8 mouse cellular contexts compared by ENCODE assay signal in genomic region chrX:10216410-10216949, GRCm38 (mm10). TPM values are rescaled to one million over a fixed set of nuclear protein-coding genes. Genes with fewer than 3 reads are reported as not detected.
DNase-seq lines count a peak whose midpoint lies in the region; ATAC-seq and TF ChIP-seq lines count a peak whose summit lies in the region.

Gene Rpgr (minus strand): TSS chrX:10216920.

- 15% methylated on average over 46 of the region's 47 CpGs for WGBS in lung, embryonic 15.5 days
- WGBS in olfactory bulb, adult 2 months, result 13% methylated on average over 47 of the region's 47 CpGs

- TF ChIP-seq CTCF in olfactory bulb, adult 2 months (IDR thresholded peaks at IDR 0.05; ENCODE audit: insufficient read depth, low read depth, low read length), result peak; percentile 71

- peak within 1 kb of the TSS; percentile 80 for H3K27ac ChIP-seq in lung, embryonic 15.5 days
- peak within 1 kb of the TSS; percentile 72 for H3K27ac ChIP-seq in olfactory bulb, adult 2 months (ENCODE audit: insufficient read depth, low read depth, low read length)

- peak within 1 kb of the TSS; percentile 48 for H3K9ac ChIP-seq in lung, embryonic 15.5 days

- no peaks in the 10 kb centered on the region for H3K4me1 ChIP-seq in lung, embryonic 15.5 days
- no peaks in the 10 kb centered on the region for H3K4me1 ChIP-seq in olfactory bulb, adult 2 months (ENCODE audit: control insufficient read depth, insufficient read depth, low read length)

- no peaks in the 10 kb centered on the region for H3K9me3 ChIP-seq in lung, embryonic 15.5 days

- TF ChIP-seq POLR2A in olfactory bulb, adult 2 months (IDR thresholded peaks at IDR 0.05; ENCODE audit: insufficient read depth, low read depth, low read length), result no peak; the same call in 1 of the 2 replicates

- no peaks in the 10 kb centered on the region for H3K27me3 ChIP-seq in lung, embryonic 15.5 days

- H3K4me3 ChIP-seq in lung, embryonic 15.5 days, result peak within 1 kb of the TSS; percentile 60
- H3K4me3 ChIP-seq in olfactory bulb, adult 2 months (ENCODE audit: insufficient read depth, low read depth, low read length), result peak within 1 kb of the TSS; percentile 95

- H3K4me2 ChIP-seq in lung, embryonic 15.5 days, result peak within 1 kb of the TSS; percentile 41

- H3K36me3 ChIP-seq in lung, embryonic 15.5 days, result no peaks in the 10 kb centered on the region

- peak; percentile 94 for DNase-seq in Muller cell, postnatal 12 days (ENCODE audit: inconsistent ontology term)
- DNase-seq in cerebellum, adult 9-10 months, result peak; percentile 93
- DNase-seq in forelimb bud, embryonic 11.5 days (ENCODE audit: low read depth, low spot score), result peak; percentile 92
- DNase-seq in layer of hippocampus, adult 9-10 months (ENCODE audit: low spot score), result peak; percentile 49
- DNase-seq in thymus, adult 18-20 months, result peak; percentile 82 to 86

- peak; percentile 99 for ATAC-seq in hematopoietic stem cell, adult 5-6 weeks (replicated peaks in 1 of 2; ENCODE audit: insufficient read depth in 1 of 2, low FRiP score in 2 of 2, low TSS enrichment in 1 of 2, low read depth in 1 of 2, poor library complexity in 2 of 2, severe bottlenecking in 2 of 2)
- peak; percentile 98 for ATAC-seq in lung, embryonic 15.5 days (ENCODE audit: borderline replicate concordance, extremely low read depth, low FRiP score, low TSS enrichment)

RNA-seq across cellular contexts. Expression of gene Rpgr, which starts in this region (rescaled TPM):
- 9.7 and 14.9 TPM in 2 replicates for total RNA-seq in hematopoietic stem cell, adult 5-6 weeks (2017)
- polyA plus RNA-seq in lung, embryonic 15.5 days (2015; fragmentation: Nextera tagmentation; extraction: Ambion mirVana), result 16.4 and 17.3 TPM in 2 replicates
- polyA plus RNA-seq in olfactory bulb, adult 2 months (2012; ENCODE audit: insufficient read depth, insufficient read length, low replicate concordance, missing spikeins), result not detected in 2 replicates

Comparison
In these comparisons a context has a peak if more than half of its experiments do, and no peak if none do; other contexts are left out.
1. Peak in every context shown above with its lines: DNase-seq, ATAC-seq, H3K4me3 ChIP-seq and H3K27ac ChIP-seq.